Mouse (Mus musculus) left cerebral cortex, postnatal 14 days (tissue): Measurements from ENCODE around the gene Vmn1r188. TPM values are rescaled to one million over a fixed set of nuclear protein-coding genes. Genes with fewer than 3 reads are reported as not detected.
A peak's percentile ranks its signal among the peaks of the same experiment; 100 is the strongest.
"Not testable (repeated sequence)": the region's sequence is repeated elsewhere in the genome, so short reads cannot be mapped to it uniquely, and the experiment has no call there.

Source experiments
- DNase-seq, 2 experiments: peaks; one replicate each; pipeline ENCODE4 v3.0.0; 2021 to 2022; ENCODE audit warnings: low spot score in 2 of 2, mixed read lengths in 1 of 2
- intact Hi-C: fragments of 180-260 bp; cut with DNase I; formaldehyde crosslinking; loops from one replicate; pipeline ENCODE4 v1.15.1; 2025
- microRNA-seq, 2 experiments: library from miRNA; unstranded; fragments of <30 nt; microRNA quantifications; one replicate each; pipeline ENCODE4 v1.2.0; 2022
- total RNA-seq, 2 experiments: library from RNA; stranded (reverse); gene quantifications; 2 replicates each; pipeline ENCODE4 v1.2.3; 2021

The Vmn1r188 gene
- total RNA-seq, 2 experiments from 2014 or later, result not detected

DNA sequence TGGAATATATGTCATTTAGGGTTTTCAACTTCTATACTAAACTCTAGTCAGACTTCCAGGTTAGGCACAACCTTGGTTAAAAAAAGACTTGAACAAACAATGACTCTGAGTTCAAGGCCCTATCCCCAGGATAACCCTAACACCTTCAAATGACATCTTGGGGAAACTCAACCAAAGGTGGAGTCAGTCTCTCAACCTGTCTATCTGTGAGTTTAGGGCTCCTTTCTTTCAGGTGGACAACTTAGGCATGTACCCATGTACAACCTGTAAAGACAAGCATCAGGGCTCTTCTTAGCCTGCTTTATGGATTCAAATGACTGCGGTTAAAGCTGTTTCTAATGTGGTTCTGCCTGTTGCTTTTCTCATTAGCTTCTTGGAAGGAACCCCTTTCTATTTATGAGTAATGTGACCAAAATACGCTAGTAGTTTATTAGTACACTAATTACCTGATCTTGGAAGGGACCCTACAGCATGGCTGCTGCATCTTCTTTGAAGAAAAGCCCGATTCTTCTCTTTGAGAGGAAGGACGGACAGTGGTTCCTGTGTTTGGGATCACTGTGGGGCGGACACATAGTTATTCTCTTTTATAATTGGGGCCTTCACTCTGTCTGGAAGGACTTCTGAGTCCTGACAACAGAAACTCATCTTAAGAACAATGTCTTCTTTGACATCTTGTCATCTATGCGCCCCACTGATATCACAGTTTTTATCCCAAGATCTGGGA, 39.6 kb upstream of the Vmn1r188 start:
- DNase-seq, result no peak
- intact Hi-C loops, result loop anchor here (5.0 to 10.0 kb wide), 4 partner anchors 1360 to 1700 kb away; partner anchors contain the start of genes Hist1h2ac, Hist1h2af, Hist1h2bb and Hist1h2bc

DNA sequence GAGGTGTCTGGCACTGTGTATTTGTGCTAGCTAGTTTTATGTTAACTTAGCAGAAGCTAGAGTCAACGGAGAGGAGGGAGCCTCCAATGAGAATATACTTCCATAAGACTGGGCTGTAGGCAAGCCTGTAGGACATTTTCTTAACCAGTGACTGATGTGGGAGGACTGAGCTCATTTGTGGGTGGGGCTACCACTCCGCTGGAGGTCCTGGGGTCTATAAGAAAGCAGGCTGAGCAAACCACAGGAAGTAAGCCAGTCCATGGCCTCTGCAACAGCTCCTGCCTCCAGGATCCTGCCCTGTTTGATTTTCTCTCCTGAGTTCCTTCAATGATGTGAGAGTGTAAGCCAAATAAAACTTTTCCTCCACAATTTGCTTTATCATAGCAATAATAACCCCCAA, 38.9 kb upstream of the Vmn1r188 start:
- no peak for DNase-seq
- intact Hi-C loops, result loop anchor here (10.0 kb wide), 3 partner anchors 1359 to 1699 kb away; partner anchors contain the start of genes Hist1h2ac, Hist1h2bb, Hist1h2bc and Hist1h3c

DNA sequence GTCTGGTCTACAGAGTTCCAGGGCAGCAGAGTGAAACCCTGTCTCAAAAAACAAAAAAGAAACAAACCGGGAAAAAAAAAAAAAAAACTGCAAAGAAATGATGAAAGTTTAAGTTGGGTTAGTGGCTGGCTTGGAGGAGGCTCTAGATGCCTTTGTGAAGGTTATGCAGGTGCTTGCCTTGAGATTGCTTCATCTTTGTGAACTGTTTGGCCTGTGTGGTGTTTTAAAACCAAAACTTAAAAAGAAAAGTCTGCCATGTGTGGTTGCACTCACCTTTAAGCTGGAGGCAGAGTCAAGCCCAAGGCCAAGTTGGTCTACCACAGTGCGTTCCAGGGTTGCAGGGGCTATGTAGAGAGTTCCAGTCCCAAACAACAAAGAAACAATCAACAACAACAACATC, 35.2 kb upstream of the Vmn1r188 start:
- intact Hi-C loops, result loop anchor here (10.0 kb wide), 3 partner anchors 1356 to 1696 kb away; partner anchors contain the start of genes Hist1h2ac, Hist1h2bb, Hist1h2bc and Hist1h3c
- DNase-seq, result no peak

DNA sequence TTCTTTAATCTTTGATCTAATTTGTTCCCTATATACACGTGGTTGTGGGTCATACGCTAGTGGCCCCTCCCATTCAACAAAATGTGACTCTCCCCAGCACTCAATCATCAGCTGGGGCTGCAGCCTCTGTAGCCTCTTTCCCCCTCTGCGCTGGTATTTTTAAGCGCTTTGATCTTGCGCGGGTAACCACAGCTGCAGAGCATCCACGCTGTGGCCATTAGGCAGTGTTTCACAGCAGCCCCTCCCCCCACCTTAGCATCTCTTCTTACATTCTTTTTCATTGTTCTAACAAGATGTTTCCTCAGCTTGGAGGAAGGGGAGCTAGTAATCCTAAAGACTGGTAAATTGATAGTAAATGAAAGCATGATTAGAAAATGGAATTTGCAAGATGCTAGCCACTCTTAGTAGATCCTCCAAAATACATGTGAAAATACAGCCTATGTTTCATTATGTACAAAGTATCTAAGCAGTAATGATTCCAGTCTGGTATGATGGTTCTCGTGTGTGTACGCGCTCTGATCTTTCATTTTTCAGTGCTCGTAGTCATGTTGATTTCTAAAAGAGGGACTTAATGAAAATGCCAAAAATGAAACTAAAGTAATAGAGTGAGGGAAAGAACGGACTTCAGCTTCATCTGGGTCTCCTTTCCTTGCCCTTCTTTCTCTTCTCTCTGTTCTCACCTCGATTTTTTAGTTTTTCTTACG, 34.4 kb upstream of the Vmn1r188 start:
- DNase-seq, result peak; percentile 26 to 38
- intact Hi-C loops, result loop anchor here (10.0 kb wide), 3 partner anchors 1355 to 1695 kb away; partner anchors contain the start of genes Hist1h2ac, Hist1h2bb, Hist1h2bc and Hist1h3c

DNA sequence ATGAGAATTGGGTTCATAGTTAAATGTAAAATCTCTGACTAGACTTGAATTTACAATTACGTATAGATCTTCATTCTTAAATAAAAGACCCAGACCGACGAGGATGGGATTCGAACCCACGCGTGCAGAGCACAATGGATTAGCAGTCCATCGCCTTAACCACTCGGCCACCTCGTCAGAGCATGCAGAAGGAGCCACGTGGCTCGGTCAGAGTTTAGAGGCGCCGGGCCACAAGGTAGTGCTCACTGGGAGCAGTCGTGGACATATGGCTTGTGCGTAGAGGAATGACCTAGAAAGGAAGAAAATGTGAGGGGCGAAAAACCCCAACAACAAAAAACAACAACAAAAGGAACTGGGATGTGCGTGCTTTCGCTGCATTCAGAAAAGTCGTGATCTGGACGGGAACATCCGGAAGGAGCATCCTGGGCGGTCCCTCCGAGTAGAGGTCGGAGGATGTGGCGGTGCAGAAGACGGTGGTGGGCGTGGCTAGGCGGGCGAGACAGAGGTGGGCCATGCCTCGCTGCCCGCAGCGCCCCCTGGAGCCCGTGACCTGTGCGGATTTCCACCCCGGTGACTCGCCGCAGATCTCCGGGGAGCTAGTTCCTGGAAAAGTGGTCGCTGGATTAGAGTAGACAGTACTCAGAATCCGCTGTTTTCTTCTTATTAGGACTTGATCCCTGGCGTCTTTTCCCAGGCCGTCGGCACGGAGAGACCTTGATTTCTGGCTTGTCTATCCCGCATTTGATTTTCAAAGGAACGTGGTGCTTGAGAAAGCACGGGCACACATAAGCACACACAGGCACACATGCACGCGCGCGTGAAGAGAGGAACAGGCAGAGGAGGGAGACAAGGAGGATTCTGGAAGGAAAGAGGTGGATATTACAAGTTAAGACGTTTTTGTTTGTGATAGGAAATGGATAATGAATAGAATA, 33.4 kb upstream of the Vmn1r188 start:
- intact Hi-C loops, result no loop called here
- DNase-seq, result peak; percentile 85 to 91

DNA sequence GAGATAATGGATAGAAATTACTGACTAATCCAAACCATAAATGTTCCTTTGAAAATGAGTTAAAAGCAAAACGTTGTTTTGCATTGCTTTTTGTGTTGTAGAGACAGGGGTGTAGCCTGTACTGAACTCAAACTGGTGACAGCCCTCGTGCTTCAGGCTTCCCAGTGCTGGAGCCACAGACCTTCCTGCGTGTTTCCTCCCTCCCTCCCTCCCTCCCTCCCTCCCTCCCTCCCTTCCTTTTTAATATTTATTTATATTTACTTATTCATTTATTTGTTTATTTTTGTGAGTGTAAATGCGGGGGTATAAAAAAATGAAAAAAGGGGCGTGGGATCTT, 32.7 kb upstream of the Vmn1r188 start:
- DNase-seq, result no peak
- intact Hi-C loops, result no loop called here

DNA sequence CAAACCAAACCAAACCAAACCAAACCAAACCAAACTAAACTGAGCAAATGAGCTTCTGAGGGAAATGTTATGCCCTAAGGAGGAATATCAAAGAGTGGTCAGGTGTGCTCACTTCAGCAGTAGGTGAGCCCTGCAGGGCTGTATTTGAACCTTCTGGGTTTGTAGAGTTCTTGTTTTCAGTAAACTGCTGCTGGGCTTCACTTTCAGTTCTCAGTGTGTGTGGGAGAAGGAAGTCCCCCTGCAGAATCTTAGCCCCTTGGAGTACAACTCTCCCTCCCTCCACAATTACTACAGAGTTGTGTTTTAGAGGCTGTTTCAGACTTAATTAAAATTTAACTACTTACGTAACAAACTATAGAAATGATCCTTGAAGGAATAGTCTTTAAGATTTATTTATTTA, 30.5 kb upstream of the Vmn1r188 start:
- DNase-seq, result no peak
- intact Hi-C loops, result no loop called here

DNA sequence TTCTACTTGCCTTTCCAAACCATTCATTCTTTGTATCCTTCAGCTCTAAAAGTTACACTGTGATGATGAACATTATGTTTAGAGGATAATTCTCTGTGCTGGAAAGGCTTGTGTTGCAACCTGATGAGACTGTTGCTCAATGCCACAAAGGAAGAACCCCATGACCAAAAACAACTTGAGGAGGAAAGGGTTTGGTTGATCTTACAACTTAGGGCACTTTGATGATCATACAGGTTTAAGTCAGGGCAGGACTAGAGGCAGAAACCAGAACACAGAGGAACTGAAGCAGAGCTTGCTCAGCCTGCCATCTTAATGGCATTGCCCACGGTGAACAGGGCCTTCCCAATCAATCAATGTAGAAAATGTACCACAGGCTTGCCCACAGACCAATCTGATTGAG, 22.8 kb upstream of the Vmn1r188 start:
- intact Hi-C loops, result no loop called here
- no peak for DNase-seq

DNA sequence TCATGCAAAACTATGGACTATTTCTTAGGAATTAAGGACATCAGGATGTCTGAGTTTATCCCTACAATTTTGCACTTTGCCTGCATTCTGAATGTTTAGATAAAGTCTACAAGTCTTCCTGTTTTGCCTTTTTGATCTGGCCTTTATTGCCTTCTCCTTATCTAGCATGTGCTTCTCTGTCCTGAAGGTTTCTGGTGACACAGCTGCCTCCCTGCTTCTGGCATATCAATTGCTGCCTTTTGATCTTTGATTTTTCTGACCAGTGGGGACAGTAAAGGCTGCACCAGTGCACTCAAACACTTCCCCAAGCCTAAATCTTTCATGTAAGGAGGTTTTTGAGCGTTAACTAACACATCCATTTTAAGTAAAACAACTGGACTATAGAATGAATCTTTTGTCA, 20.8 kb upstream of the Vmn1r188 start:
- intact Hi-C loops, result no loop called here
- DNase-seq, result no peak

DNA sequence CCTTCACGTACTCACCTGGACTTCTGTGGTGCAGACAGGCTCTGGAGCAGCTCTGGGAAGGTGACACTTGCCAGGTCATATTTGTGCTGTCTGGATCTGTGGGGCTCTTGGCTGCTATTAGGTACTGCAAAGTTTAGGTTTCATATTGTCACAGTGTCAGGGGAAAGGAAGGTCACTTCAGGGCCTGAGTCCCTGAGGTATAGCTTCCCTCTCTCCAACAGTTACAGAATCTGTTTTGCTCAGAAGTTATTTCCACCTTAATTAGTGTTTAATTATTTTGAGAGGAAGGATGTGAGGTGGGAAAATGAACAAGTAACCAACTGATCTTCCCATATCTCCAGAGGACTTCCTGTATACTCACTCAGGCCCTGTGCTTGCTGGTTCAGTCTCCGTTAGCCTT, 21.5 kb downstream of the Vmn1r188 start, which contains the start of gene Vmn1r189:
Gene Vmn1r189, minus strand, starts transcription at position 101 of the 400 bp plus-strand sequence.
- intact Hi-C loops, DNase-seq: not testable (repeated sequence)

DNA sequence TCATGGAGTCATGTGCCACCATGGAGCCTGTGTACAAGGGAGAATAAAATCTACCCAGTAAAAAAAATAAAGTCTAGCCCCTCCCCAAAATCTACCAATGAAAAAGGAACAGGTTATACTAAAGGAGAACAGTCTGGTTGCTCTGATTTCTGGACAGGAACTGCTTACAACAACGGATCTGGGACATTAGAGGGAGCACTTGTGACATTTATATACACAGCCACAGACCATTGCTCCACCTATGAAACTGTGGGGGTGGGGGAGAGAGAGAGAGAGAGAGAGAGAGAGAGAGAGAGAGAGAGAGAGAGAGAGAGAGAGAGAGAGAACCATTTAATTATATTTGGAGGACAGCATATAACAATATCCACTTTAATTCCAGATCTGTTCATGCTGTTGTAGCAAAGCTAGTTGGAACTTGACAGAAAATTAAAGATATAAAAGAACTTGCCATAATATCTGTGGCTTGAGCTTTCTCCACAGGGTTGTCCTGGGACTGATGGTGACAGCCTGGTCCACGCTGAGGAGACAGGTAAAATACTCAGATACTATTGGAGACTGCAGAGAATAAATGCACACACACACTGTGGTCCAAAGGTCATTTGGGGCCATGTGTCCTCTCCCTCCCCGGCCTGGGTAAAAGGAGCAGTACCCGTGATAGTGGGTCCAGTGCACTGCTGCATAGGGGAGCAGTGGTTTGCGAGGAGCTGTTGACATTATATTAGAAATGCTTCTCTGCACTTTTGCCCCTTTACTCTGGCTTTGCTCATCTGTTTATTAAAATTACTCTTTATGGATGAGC, 52.5 kb downstream of the Vmn1r188 start:
- intact Hi-C loops, DNase-seq: not testable (repeated sequence)

Small RNA genes within 50 kb of the gene (microRNA-seq; reads per million reads assigned to microRNA genes)
- gene Gm26300 (0 reads per million in 2 experiments), gene Gm44390 (0 reads per million in 2 experiments), gene Gm44486 (0 reads per million in 2 experiments)

Other genes starting within 250 kb of the Vmn1r188 start
- 1 to 10 TPM; 2.8 to 4.0 TPM for gene Zfp184, start 139.3 kb upstream of the Vmn1r188 start, total RNA-seq
- gene Pom121l2, start 103.2 kb upstream of the Vmn1r188 start, total RNA-seq, result under 1 TPM in 1 of 2 experiments, not detected in 1; 0.23 TPM
- gene Prss16, start 74.7 kb upstream of the Vmn1r188 start, total RNA-seq, result under 1 TPM in 1 of 2 experiments, not detected in 1; 0.19 TPM
- 10 to 100 TPM; 38.2 to 41.7 TPM for gene Hist1h2ah, start 48.9 kb upstream of the Vmn1r188 start, total RNA-seq
- 10 to 100 TPM; 21.5 to 26.9 TPM for gene Hist1h2bk, start 48.6 kb upstream of the Vmn1r188 start, total RNA-seq
- gene Hist1h4i, start 43.1 kb upstream of the Vmn1r188 start, total RNA-seq, result 10 to 100 TPM; 50.0 to 57.5 TPM
- 10 to 100 TPM; 17.8 to 20.2 TPM for gene Hist1h2ag, start 41.5 kb upstream of the Vmn1r188 start, total RNA-seq
- gene Hist1h2bj, start 41.2 kb upstream of the Vmn1r188 start, total RNA-seq, result 10 to 100 TPM; 15.5 to 16.7 TPM
- not detected for gene Vmn1r189, start 21.4 kb downstream of the Vmn1r188 start, total RNA-seq
- gene Vmn1r191, start 99.5 kb downstream of the Vmn1r188 start, total RNA-seq, result not detected
- gene Vmn1r192, start 106.7 kb downstream of the Vmn1r188 start, total RNA-seq, result not detected
- not detected for gene Vmn1r193, start 138.7 kb downstream of the Vmn1r188 start, total RNA-seq
- not detected for gene Vmn1r194, start 159.8 kb downstream of the Vmn1r188 start, total RNA-seq
- gene Vmn1r195, start 186.1 kb downstream of the Vmn1r188 start, total RNA-seq, result not detected
- gene Vmn1r196, start 205.5 kb downstream of the Vmn1r188 start, total RNA-seq, result not detected
- gene Vmn1r197, start 240.1 kb downstream of the Vmn1r188 start, total RNA-seq, result not detected